In the genomic region with DNA sequence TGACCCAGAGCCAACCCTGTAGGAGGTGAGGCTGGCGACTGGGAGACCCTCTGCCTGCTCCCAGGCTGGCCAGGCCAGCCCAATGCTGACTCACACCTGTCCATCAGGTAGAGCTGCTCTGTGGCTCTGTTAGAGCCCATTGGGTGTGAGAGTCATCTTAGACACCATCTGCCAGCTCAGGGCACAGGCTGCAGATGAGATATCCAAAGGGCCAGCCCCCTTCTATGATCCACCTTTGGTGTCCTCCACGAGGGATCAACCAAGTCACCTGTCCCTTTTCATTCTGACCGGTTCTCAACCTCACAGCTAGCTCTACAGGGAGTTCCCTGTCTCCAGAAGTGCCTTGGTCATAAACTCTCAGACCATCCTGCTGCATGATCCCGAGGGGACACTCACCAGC, we compare ENCODE assay signal across 8 mouse cellular contexts. TPM values are rescaled to one million over a fixed set of nuclear protein-coding genes. Genes with fewer than 3 reads are reported as not detected.
DNase-seq lines count a peak whose midpoint lies in the region; ATAC-seq and TF ChIP-seq lines count a peak whose summit lies in the region.

No protein-coding gene starts in this region.

- H3K36me3 ChIP-seq in heart, embryonic 16.5 days (ENCODE audit: control insufficient read depth, insufficient read depth): peaks cover 29% of the 10 kb centered on the region
- H3K36me3 ChIP-seq in G1E (replicated peaks): peaks cover 69% of the 10 kb centered on the region
- peaks cover 45% of the 10 kb centered on the region for H3K36me3 ChIP-seq in forebrain, embryonic 15.5 days
- H3K36me3 ChIP-seq in liver, postnatal 0 days (replicated peaks; ENCODE audit: insufficient read depth, low read length): peaks cover 35% of the 10 kb centered on the region

- WGBS in heart, embryonic 16.5 days: 52% methylated on average over 4 of the region's 4 CpGs
- WGBS in forebrain, embryonic 15.5 days: 53% methylated on average over 4 of the region's 4 CpGs
- 51% methylated on average over 4 of the region's 4 CpGs for WGBS in liver, postnatal 0 days (ENCODE audit: insufficient replicate concordance)

- peak overlapping the region; percentile 72 for H3K4me2 ChIP-seq in heart, embryonic 16.5 days (ENCODE audit: low read depth, low read length)
- H3K4me2 ChIP-seq in forebrain, embryonic 15.5 days (replicated peaks): peak overlapping the region; percentile 94
- H3K4me2 ChIP-seq in liver, postnatal 0 days (ENCODE audit: low read depth, low read length): peak overlapping the region; percentile 86

- no peak for TF ChIP-seq EP300 in liver, postnatal 0 days (IDR thresholded peaks at IDR 0.05; ENCODE audit: low read depth)

- peak overlapping the region; percentile 93 for H3K9ac ChIP-seq in heart, embryonic 16.5 days (ENCODE audit: low read length)
- H3K9ac ChIP-seq in forebrain, embryonic 15.5 days (replicated peaks): peak overlapping the region; percentile 83
- H3K9ac ChIP-seq in liver, postnatal 0 days (replicated peaks): peak overlapping the region; percentile 69

- no peaks in the 10 kb centered on the region for H3K27me3 ChIP-seq in heart, embryonic 16.5 days (ENCODE audit: control insufficient read depth, insufficient read depth, low read length)
- no peaks in the 10 kb centered on the region for H3K27me3 ChIP-seq in G1E (ENCODE audit: insufficient read depth, low read length)
- no peaks in the 10 kb centered on the region for H3K27me3 ChIP-seq in forebrain, embryonic 15.5 days
- no peaks in the 10 kb centered on the region for H3K27me3 ChIP-seq in liver, postnatal 0 days (ENCODE audit: insufficient read depth, low read length)

- no peak for DNase-seq in heart, adult 8-10 months (ENCODE audit: low spot score)
- DNase-seq in G1E (ENCODE audit: low spot score): no peak
- DNase-seq in liver, postnatal 0 days: no peak
- DNase-seq in left cerebral cortex, adult 11 months (ENCODE audit: low spot score): no peak
- DNase-seq in layer of hippocampus, adult 9-10 months (ENCODE audit: low spot score): no peak
- DNase-seq in frontal cortex, postnatal 10 days (ENCODE audit: low spot score in 2 of 2): no peak

- peaks cover 36% of the 10 kb centered on the region for H3K4me1 ChIP-seq in heart, embryonic 16.5 days (ENCODE audit: control insufficient read depth, insufficient read depth, low read length)
- peaks cover 79% of the 10 kb centered on the region for H3K4me1 ChIP-seq in G1E (ENCODE audit: insufficient read depth, low read depth, low read length)
- H3K4me1 ChIP-seq in forebrain, embryonic 15.5 days: peaks cover 42% of the 10 kb centered on the region
- peaks cover 22% of the 10 kb centered on the region for H3K4me1 ChIP-seq in liver, postnatal 0 days (ENCODE audit: insufficient read depth)

- no peak for ATAC-seq in heart, embryonic 16.5 days (replicated peaks; ENCODE audit: extremely low read depth, insufficient read depth, low FRiP score)
- ATAC-seq in G1E (ENCODE audit: extremely low read depth, insufficient number of reproducible peaks, low FRiP score, poor library complexity, severe bottlenecking): no peak
- ATAC-seq in forebrain, embryonic 15.5 days (replicated peaks): no peak
- ATAC-seq in liver, postnatal 0 days: no peak

- no peak overlapping the region for H3K27ac ChIP-seq in heart, embryonic 16.5 days (ENCODE audit: low read length)
- H3K27ac ChIP-seq in forebrain, embryonic 15.5 days (replicated peaks): no peak overlapping the region
- no peak overlapping the region for H3K27ac ChIP-seq in liver, postnatal 0 days (ENCODE audit: low read depth)

- H3K9me3 ChIP-seq in heart, embryonic 16.5 days (replicated peaks; ENCODE audit: control insufficient read depth, low read length): no peaks in the 10 kb centered on the region
- H3K9me3 ChIP-seq in G1E (replicated peaks): no peaks in the 10 kb centered on the region
- H3K9me3 ChIP-seq in forebrain, embryonic 15.5 days: no peaks in the 10 kb centered on the region
- H3K9me3 ChIP-seq in liver, postnatal 0 days (ENCODE audit: low read length): no peaks in the 10 kb centered on the region

- H3K4me3 ChIP-seq in heart, embryonic 16.5 days (ENCODE audit: low read length): peak overlapping the region; percentile 78
- H3K4me3 ChIP-seq in G1E (ENCODE audit: low read depth, low read length): peak overlapping the region; percentile 85
- H3K4me3 ChIP-seq in forebrain, embryonic 15.5 days: peak overlapping the region; percentile 79
- peak overlapping the region; percentile 68 for H3K4me3 ChIP-seq in liver, postnatal 0 days (ENCODE audit: low read depth, low read length)

- no peak for TF ChIP-seq CTCF in G1E (IDR thresholded peaks at IDR 0.05; ENCODE audit: low read depth, low read length)
- no peak for TF ChIP-seq CTCF in liver, postnatal 0 days (IDR thresholded peaks at IDR 0.05; ENCODE audit: low read depth)

RNA-seq across cellular contexts. Expression of gene Fasn, which starts 2.0 kb away (rescaled TPM):
- polyA plus RNA-seq in heart, embryonic 16.5 days (2015; fragmentation: Nextera tagmentation; extraction: Ambion mirVana): 24.9 and 28.7 TPM in 2 replicates
- total RNA-seq in heart, adult 8-10 months (2022): 10 to 100 TPM; 12.0 to 18.1 (median 14.9) TPM
- total RNA-seq in G1E (2014; fragmentation: Nextera tagmentation) (88.2 and 116 TPM in 2 replicates), G1E (2017) (66.6 and 69.3 TPM in 2 replicates)
- 425 and 529 TPM in 2 replicates for polyA plus RNA-seq in G1E (2012)
- 78.3 and 80.6 TPM in 2 replicates for polyA plus RNA-seq in forebrain, embryonic 15.5 days (2015; fragmentation: Nextera tagmentation; extraction: Ambion mirVana)
- 3.8 and 3.9 TPM in 2 replicates for polyA plus RNA-seq in liver, postnatal 0 days (2015; fragmentation: Nextera tagmentation; extraction: Ambion mirVana)

RNA-seq across cellular contexts. Expression of gene Dus1l, which starts 26.1 kb away (rescaled TPM):
- 44.7 and 49.7 TPM in 2 replicates for polyA plus RNA-seq in heart, embryonic 16.5 days (2015; fragmentation: Nextera tagmentation; extraction: Ambion mirVana)
- total RNA-seq in heart, adult 8-10 months (2022): 10 to 100 TPM; 25.9 to 32.7 (median 27.6) TPM
- total RNA-seq in G1E (2014; fragmentation: Nextera tagmentation): 63.3 and 67.4 TPM in 2 replicates
- total RNA-seq in G1E (2017): 49.2 and 54.7 TPM in 2 replicates
- polyA plus RNA-seq in G1E (2012): 142 and 166 TPM in 2 replicates
- polyA plus RNA-seq in forebrain, embryonic 15.5 days (2015; fragmentation: Nextera tagmentation; extraction: Ambion mirVana): 50.0 and 50.1 TPM in 2 replicates
- polyA plus RNA-seq in liver, postnatal 0 days (2015; fragmentation: Nextera tagmentation; extraction: Ambion mirVana): 43.8 and 46.8 TPM in 2 replicates

RNA-seq across cellular contexts. Expression of gene Gps1, which starts 38.2 kb away (rescaled TPM):
- polyA plus RNA-seq in heart, embryonic 16.5 days (2015; fragmentation: Nextera tagmentation; extraction: Ambion mirVana): 124 and 135 TPM in 2 replicates
- 10 to 100 TPM; 56.3 to 63.8 (median 59.1) TPM for total RNA-seq in heart, adult 8-10 months (2022)
- total RNA-seq in G1E (2014; fragmentation: Nextera tagmentation) (109 and 111 TPM in 2 replicates), G1E (2017) (110 and 144 TPM in 2 replicates)
- polyA plus RNA-seq in G1E (2012): 65.9 and 66.5 TPM in 2 replicates
- polyA plus RNA-seq in forebrain, embryonic 15.5 days (2015; fragmentation: Nextera tagmentation; extraction: Ambion mirVana): 276 and 287 TPM in 2 replicates
- polyA plus RNA-seq in liver, postnatal 0 days (2015; fragmentation: Nextera tagmentation; extraction: Ambion mirVana): 50.8 and 51.9 TPM in 2 replicates

RNA-seq across cellular contexts. Expression of gene Rfng, which starts 38.3 kb away (rescaled TPM):
- polyA plus RNA-seq in heart, embryonic 16.5 days (2015; fragmentation: Nextera tagmentation; extraction: Ambion mirVana): 27.8 and 28.4 TPM in 2 replicates
- total RNA-seq in heart, adult 8-10 months (2022): 10 to 100 TPM; 10.1 to 11.3 (median 11.2) TPM
- total RNA-seq in G1E (2014; fragmentation: Nextera tagmentation): 18.4 and 24.2 TPM in 2 replicates
- 3.5 and 4.1 TPM in 2 replicates for total RNA-seq in G1E (2017)
- 55.0 and 67.6 TPM in 2 replicates for polyA plus RNA-seq in G1E (2012)
- polyA plus RNA-seq in forebrain, embryonic 15.5 days (2015; fragmentation: Nextera tagmentation; extraction: Ambion mirVana): 88.5 and 94.5 TPM in 2 replicates
- 6.2 and 6.3 TPM in 2 replicates for polyA plus RNA-seq in liver, postnatal 0 days (2015; fragmentation: Nextera tagmentation; extraction: Ambion mirVana)

RNA-seq across cellular contexts. Expression of gene Hmga1b, which starts 59.7 kb away (rescaled TPM):
- 1.3 and 6.9 TPM in 2 replicates for polyA plus RNA-seq in heart, embryonic 16.5 days (2015; fragmentation: Nextera tagmentation; extraction: Ambion mirVana)
- 10 to 100 TPM; 19.8 to 57.1 (median 32.9) TPM for total RNA-seq in heart, adult 8-10 months (2022)
- 568 and 661 TPM in 2 replicates for total RNA-seq in G1E (2014; fragmentation: Nextera tagmentation)
- total RNA-seq in G1E (2017): 112 and 114 TPM in 2 replicates
- polyA plus RNA-seq in G1E (2012): 2,501 and 3,141 TPM in 2 replicates
- polyA plus RNA-seq in forebrain, embryonic 15.5 days (2015; fragmentation: Nextera tagmentation; extraction: Ambion mirVana): 1.8 and 2.4 TPM in 2 replicates
- 1.6 and 2.3 TPM in 2 replicates for polyA plus RNA-seq in liver, postnatal 0 days (2015; fragmentation: Nextera tagmentation; extraction: Ambion mirVana)
